Mouse (Mus musculus) myocyte (in vitro differentiated cells): ENCODE data around the gene Hsd11b2.

Experiments
- CEBPB ChIP-seq: IDR thresholded peaks from 2 replicates; pipeline ENCODE4 v1.6.1; 2011; ENCODE audit warnings: mild to moderate bottlenecking, moderate library complexity; ENCODE audit not compliant: poor library complexity, insufficient read depth, severe bottlenecking
- E2F4 ChIP-seq: IDR thresholded peaks from one replicate; pipeline ENCODE4 v1.6.1; 2011; ENCODE audit warnings: mild to moderate bottlenecking, control low read depth, moderate library complexity; ENCODE audit not compliant: insufficient read depth
- MAX ChIP-seq: IDR thresholded peaks from one replicate; pipeline ENCODE4 v1.6.1; 2011; ENCODE audit warnings: low read depth, mild to moderate bottlenecking, control low read depth
- MYOD1 ChIP-seq, 3 experiments: IDR thresholded peaks; one replicate each; pipeline ENCODE4 v1.6.1; 2011; ENCODE audit warnings: control low read depth in 2 of 3, low read depth in 2 of 3, mild to moderate bottlenecking in 2 of 3, moderate library complexity in 1 of 3; ENCODE audit not compliant: insufficient read length in 2 of 3, control insufficient read depth in 1 of 3
- POLR2A ChIP-seq: IDR thresholded peaks from one replicate; pipeline ENCODE4 v1.6.1; 2011; ENCODE audit warnings: low read depth, mild to moderate bottlenecking, control low read depth, moderate library complexity; ENCODE audit not compliant: insufficient read length
- REST ChIP-seq: IDR thresholded peaks from one replicate; pipeline ENCODE4 v1.6.1; 2011; ENCODE audit warnings: mild to moderate bottlenecking, control low read depth, moderate library complexity; ENCODE audit not compliant: insufficient read depth, insufficient read length
- TCF12 ChIP-seq: IDR thresholded peaks from one replicate; pipeline ENCODE4 v1.6.1; 2011; ENCODE audit warnings: mild to moderate bottlenecking, control low read depth; ENCODE audit not compliant: poor library complexity, insufficient read depth, severe bottlenecking
- USF1 ChIP-seq: IDR thresholded peaks from one replicate; pipeline ENCODE4 v1.6.1; 2011; ENCODE audit warnings: low read depth, mild to moderate bottlenecking, control low read depth, moderate library complexity

DNA sequence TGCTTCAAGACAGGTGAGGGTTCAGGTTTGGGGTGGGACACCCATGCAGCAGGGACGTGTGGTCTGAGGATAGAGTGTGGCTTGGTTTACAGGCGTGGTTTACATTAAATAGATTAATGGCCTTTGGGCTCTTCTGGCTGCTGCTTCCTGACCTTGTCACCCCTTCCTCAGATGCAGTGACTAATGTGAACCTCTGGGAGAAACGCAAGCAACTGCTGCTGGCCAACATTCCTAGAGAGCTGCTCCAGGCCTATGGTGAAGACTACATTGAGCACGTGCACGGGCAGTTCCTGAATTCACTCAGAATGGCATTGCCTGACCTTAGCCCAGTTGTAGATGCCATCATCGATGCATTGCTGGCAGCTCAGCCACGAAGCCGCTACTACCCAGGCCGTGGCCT, 4.3 kb downstream of the Hsd11b2 start:
- TF ChIP-seq POLR2A, result no peak
- TF ChIP-seq USF1, result no peak
- no peak for TF ChIP-seq CEBPB
- TF ChIP-seq MAX, result no peak
- TF ChIP-seq E2F4, result no peak
- TF ChIP-seq REST, result no peak
- no peak for TF ChIP-seq TCF12
- TF ChIP-seq MYOD1 (IDR thresholded peaks at IDR 0.05; ENCODE audit: control insufficient read depth in 1 of 3, insufficient read length in 2 of 3, low read depth in 2 of 3), result no peak
